Mouse (Mus musculus) embryonic facial prominence, embryonic 13.5 days (tissue): ENCODE data around the gene Nisch. TPM values are rescaled to one million over a fixed set of nuclear protein-coding genes. Genes with fewer than 3 reads are reported as not detected.
A peak's percentile ranks its signal among the peaks of the same experiment; 100 is the strongest.

Source experiments
- ATAC-seq: fragments of 200-750 bp; cut with Nextera tagmentation; 2 replicates; pipeline ENCODE4 v1.8.0; 2017; ENCODE audit warnings: low read depth; ENCODE audit not compliant: insufficient number of reproducible peaks, insufficient read depth, low FRiP score, low TSS enrichment
- H3K27ac ChIP-seq: fragments of 300-500 bp; sonication (generic); 2 replicates; pipeline ENCODE4 v1.5.1; 2015; ENCODE audit warnings: moderate library complexity, mild to moderate bottlenecking, inconsistent platforms
- H3K27me3 ChIP-seq: fragments of 300-500 bp; sonication (generic); 2 replicates; pipeline ENCODE4 v1.6.1; 2015; ENCODE audit warnings: mild to moderate bottlenecking, inconsistent platforms
- H3K36me3 ChIP-seq: fragments of 300-500 bp; sonication (generic); 2 replicates; pipeline ENCODE4 v1.6.1; 2015; ENCODE audit warnings: mild to moderate bottlenecking, inconsistent platforms
- H3K4me1 ChIP-seq: fragments of 300-500 bp; sonication (generic); 2 replicates; pipeline ENCODE4 v1.6.1; 2015; ENCODE audit warnings: inconsistent platforms
- H3K4me2 ChIP-seq: fragments of 300-500 bp; sonication (generic); 2 replicates; pipeline ENCODE4 v1.6.1; 2015; ENCODE audit warnings: moderate library complexity, mild to moderate bottlenecking, inconsistent platforms
- H3K4me3 ChIP-seq: fragments of 300-500 bp; sonication (generic); 2 replicates; pipeline ENCODE4 v1.5.1; 2015; ENCODE audit warnings: mild to moderate bottlenecking, inconsistent platforms
- H3K9ac ChIP-seq: fragments of 300-500 bp; sonication (generic); 2 replicates; pipeline ENCODE4 v1.6.1; 2015; ENCODE audit warnings: mild to moderate bottlenecking, inconsistent platforms
- H3K9me3 ChIP-seq: fragments of 300-500 bp; sonication (generic); 2 replicates; pipeline ENCODE4 v1.6.1; 2016; ENCODE audit warnings: inconsistent platforms
- WGBS: fragments of 180-500 bp; shearing (Covaris S2); methylation state at CpG from one replicate; pipeline ENCODE4 v1.1.7; 2015; ENCODE audit warnings: mixed read lengths; 5-methylcytosine and 5-hydroxymethylcytosine counted together
- polyA plus RNA-seq: library from polyadenylated mRNA; unstranded; fragments of >200 nt; fragmentation: Nextera tagmentation; extraction: Ambion mirVana; gene quantifications from 2 replicates; pipeline ENCODE4 v1.2.1, GENCODE M21; 2015

Nisch gene
- 415 and 428 TPM in 2 replicates for polyA plus RNA-seq

DNA sequence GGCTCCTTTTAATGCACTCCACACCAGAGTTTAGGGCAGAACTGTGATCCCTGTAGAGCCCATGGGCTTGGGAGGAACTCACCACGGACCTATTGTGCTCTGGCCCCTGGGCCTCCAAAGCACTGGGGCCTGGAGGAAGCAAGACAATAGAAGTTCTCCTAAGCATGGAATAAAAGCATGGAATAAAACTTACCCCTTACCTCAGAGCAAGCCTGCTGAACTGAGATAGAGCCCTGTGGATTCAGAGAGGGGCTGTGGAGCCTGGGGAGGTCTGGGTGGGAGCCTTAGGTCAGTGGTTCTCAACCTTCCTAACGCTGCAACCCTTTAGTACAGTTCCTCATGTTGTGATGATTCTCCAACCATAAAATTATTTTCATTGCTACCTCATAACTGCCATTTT, at the start of gene Nisch:
Gene Nisch (minus strand): TSS at position 101 of the 400 bp plus-strand sequence.
- ATAC-seq, result no peak
- H3K4me1 ChIP-seq, result peaks cover 27% of the 10 kb centered on the region
- no peaks in the 10 kb centered on the region for H3K27me3 ChIP-seq
- H3K36me3 ChIP-seq, result no peaks in the 10 kb centered on the region
- 76% methylated on average over 2 of the region's 2 CpGs for WGBS
- H3K9ac ChIP-seq, result peak within 1 kb of the TSS; percentile 60
- peak within 1 kb of the TSS; percentile 66 for H3K27ac ChIP-seq
- peak within 1 kb of the TSS; percentile 33 for H3K4me2 ChIP-seq
- H3K9me3 ChIP-seq, result no peaks in the 10 kb centered on the region
- no peak within 1 kb of the TSS for H3K4me3 ChIP-seq

DNA sequence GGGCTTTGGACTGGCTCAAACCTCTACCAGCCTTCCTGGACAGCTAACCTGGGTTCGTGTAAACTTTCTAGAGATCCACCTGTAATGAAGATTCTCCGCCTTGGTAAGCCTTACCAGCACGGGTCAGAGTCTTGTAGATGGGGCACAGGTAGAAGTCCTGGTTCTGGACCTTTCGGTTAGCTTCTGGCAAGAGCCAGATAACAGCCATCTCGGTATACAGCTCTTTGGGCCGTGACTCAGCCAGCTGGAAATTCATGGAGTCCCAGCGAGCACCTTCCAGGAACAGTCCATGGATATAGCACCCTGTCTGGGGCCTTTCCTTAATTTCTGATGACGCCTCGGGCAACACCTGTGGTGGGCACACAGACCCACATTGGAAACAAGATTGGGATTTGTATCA, 44.2 kb upstream of the Nisch start:
- Histone ChIP-seq H3K36me3 (peaks cover 78% of the 10 kb centered on the region), H3K4me1 (peaks cover 8% of the 10 kb centered on the region), H3K9ac (no peak overlapping the region), H3K9me3 (no peaks in the 10 kb centered on the region), H3K27me3 (no peaks in the 10 kb centered on the region), H3K4me3 (no peak overlapping the region), H3K27ac (no peak overlapping the region), H3K4me2 (no peak overlapping the region)
- WGBS, result 94% methylated on average over 9 of the region's 9 CpGs
- no peak for ATAC-seq

DNA sequence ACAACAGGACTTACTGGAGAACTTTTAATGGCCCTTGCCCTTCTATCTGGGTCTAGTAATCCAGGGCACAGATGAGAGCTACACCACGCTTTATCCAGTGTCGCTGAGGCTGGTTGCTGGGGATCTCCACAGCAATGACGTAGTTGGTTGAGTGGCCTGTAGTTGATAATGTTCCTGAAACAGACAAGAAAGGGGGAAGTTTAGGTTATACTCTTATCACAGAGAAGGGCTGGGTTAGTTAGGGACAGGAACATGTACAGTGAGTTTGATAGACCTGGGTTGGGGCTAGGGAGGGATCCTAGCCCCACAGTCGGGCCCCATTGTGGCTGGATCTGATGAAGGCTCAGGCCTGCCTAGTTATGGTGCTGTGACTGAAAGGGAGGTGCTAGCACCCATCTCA, 43.6 kb upstream of the Nisch start:
- no peak for ATAC-seq
- H3K27ac ChIP-seq, result no peak overlapping the region
- H3K27me3 ChIP-seq, result no peaks in the 10 kb centered on the region
- no peak overlapping the region for H3K4me3 ChIP-seq
- peaks cover 84% of the 10 kb centered on the region for H3K36me3 ChIP-seq
- no peak overlapping the region for H3K4me2 ChIP-seq
- no peak overlapping the region for H3K9ac ChIP-seq
- H3K9me3 ChIP-seq, result no peaks in the 10 kb centered on the region
- 95% methylated on average over 4 of the region's 4 CpGs for WGBS
- H3K4me1 ChIP-seq, result peaks cover 8% of the 10 kb centered on the region

DNA sequence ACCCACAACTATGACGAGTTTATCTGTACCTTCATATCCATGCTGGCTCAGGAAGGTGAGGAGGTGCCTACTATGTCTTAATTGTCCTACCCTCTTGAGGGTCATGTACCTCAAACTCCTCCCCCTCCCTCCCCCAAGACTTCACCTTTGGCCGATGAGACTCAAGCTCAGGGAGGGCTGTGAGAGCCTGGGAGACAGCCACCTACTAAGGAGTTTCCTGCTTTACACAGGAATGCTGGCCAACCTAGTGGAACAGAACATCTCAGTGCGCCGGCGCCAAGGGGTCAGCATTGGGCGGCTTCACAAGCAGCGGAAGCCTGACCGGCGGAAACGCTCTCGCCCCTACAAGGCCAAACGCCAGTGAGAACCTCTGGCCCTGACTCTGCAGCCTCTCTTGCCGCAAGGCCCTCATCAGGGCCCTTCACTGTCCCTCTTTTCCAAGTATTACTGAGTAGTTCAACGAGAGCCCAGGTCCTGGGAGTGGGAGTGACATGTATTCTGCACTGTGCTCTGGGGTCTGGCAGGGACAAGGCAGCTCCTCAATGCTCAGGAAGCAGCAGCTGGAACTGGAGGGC, 41.8 kb upstream of the Nisch start:
- Histone ChIP-seq H3K9ac (no peak overlapping the region), H3K4me3 (no peak overlapping the region), H3K4me2 (no peak overlapping the region), H3K27me3 (no peaks in the 10 kb centered on the region), H3K4me1 (no peaks in the 10 kb centered on the region), H3K9me3 (no peaks in the 10 kb centered on the region), H3K36me3 (peaks cover 99% of the 10 kb centered on the region), H3K27ac (no peak overlapping the region)
- no peak for ATAC-seq
- WGBS, result 95% methylated on average over 14 of the region's 14 CpGs

DNA sequence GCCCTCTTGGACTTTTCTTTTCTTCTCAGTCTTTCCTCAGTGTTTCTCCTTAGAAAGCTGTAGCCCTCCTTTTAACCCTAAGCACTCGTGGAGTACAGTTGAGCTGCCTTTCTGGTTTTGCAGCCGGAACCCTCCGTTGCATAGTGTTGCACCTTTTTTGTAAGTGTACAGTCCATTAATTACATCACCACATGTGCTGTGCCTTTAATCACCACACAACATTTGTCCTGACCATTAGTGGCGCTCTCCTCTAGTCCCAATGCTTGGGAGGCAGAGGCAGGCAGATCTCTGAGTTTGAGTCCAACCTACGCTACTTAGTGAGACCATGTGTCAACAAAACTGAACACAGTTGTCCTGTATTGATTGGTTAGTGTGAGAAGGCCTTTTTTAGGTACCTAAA, 35.3 kb upstream of the Nisch start:
- H3K4me2 ChIP-seq, result peak overlapping the region; percentile 83
- H3K27ac ChIP-seq, result 0 out of 2 replicates have a peak overlapping the region, but pooled peaks have one; percentile 76
- H3K9ac ChIP-seq, result peak overlapping the region; percentile 97
- peaks cover 16% of the 10 kb centered on the region for H3K4me1 ChIP-seq
- H3K27me3 ChIP-seq, result no peaks in the 10 kb centered on the region
- no peak for ATAC-seq
- 88% methylated on average over 5 of the region's 5 CpGs for WGBS
- peak overlapping the region; percentile 97 for H3K4me3 ChIP-seq
- no peaks in the 10 kb centered on the region for H3K9me3 ChIP-seq
- H3K36me3 ChIP-seq, result peaks cover 43% of the 10 kb centered on the region

DNA sequence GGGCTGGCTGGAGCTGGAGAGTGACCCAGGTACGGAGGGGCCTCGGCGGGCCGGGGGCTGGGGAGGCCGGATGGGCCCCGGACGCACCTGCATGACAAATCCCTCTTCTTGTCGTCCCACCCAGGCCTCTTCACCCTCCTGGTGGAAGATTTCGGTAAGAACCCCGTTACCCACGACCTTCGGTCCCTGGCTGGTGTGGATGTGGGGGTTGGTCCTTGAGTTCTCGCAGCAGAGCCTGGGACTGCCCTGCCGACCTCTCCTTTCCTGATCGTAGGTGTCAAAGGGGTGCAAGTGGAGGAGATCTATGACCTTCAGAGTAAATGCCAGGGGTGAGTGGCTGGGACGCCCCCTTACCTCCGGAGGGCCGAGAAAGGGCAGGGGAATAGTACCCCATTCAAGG, 34.9 kb upstream of the Nisch start:
- H3K9me3 ChIP-seq, result no peaks in the 10 kb centered on the region
- peaks cover 16% of the 10 kb centered on the region for H3K4me1 ChIP-seq
- no peaks in the 10 kb centered on the region for H3K27me3 ChIP-seq
- peak overlapping the region; percentile 83 for H3K4me2 ChIP-seq
- no peak for ATAC-seq
- peaks cover 38% of the 10 kb centered on the region for H3K36me3 ChIP-seq
- peak overlapping the region; percentile 97 for H3K4me3 ChIP-seq
- H3K27ac ChIP-seq, result peak overlapping the region; percentile 76
- WGBS, result under 1% methylated on average over 18 of the region's 18 CpGs
- H3K9ac ChIP-seq, result peak overlapping the region; percentile 97

DNA sequence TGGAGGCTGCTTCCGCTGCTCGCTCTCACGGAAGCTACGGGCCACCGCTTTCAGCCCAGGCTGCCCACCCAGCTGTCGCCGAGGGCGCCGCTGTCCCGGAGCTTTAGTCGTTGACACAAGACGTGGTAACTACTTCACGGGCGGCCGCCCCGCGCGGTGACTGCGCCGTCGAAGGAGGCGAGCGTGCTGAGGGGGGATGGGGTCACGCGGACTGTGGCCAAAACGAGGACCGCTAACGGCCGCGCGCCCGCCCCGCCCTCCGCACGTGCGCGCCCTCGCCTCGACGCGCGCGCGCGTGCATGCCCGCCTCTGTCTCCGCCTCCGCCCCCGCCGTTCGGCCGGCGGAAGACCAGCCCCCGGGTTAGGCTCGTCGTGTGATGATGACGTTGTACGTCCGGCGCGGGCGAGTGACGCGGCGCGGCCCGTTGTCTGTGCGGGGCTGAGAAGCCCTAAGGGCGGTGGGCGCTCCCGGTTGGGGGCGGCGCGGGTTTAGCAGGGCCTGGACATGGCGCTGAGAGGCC, 34.4 kb upstream of the Nisch start, which contains the start of the genes Phf7 and Bap1:
Gene Phf7 (minus strand): TSS at position 234 of the 521 bp plus-strand sequence.
Gene Bap1 (plus strand): TSS at position 367 of the 521 bp plus-strand sequence.
- Histone ChIP-seq H3K4me1 (peaks cover 16% of the 10 kb centered on the region), H3K4me3 (peak within 1 kb of the TSS; percentile 97), H3K27ac (peak within 1 kb of the TSS; percentile 95), H3K4me2 (peak within 1 kb of the TSS; percentile 83), H3K9me3 (no peaks in the 10 kb centered on the region), H3K27me3 (no peaks in the 10 kb centered on the region), H3K9ac (peak within 1 kb of the TSS; percentile 97), H3K36me3 (peaks cover 34% of the 10 kb centered on the region)
- under 1% methylated on average over 75 of the region's 75 CpGs for WGBS
- peak; percentile 90 for ATAC-seq

DNA sequence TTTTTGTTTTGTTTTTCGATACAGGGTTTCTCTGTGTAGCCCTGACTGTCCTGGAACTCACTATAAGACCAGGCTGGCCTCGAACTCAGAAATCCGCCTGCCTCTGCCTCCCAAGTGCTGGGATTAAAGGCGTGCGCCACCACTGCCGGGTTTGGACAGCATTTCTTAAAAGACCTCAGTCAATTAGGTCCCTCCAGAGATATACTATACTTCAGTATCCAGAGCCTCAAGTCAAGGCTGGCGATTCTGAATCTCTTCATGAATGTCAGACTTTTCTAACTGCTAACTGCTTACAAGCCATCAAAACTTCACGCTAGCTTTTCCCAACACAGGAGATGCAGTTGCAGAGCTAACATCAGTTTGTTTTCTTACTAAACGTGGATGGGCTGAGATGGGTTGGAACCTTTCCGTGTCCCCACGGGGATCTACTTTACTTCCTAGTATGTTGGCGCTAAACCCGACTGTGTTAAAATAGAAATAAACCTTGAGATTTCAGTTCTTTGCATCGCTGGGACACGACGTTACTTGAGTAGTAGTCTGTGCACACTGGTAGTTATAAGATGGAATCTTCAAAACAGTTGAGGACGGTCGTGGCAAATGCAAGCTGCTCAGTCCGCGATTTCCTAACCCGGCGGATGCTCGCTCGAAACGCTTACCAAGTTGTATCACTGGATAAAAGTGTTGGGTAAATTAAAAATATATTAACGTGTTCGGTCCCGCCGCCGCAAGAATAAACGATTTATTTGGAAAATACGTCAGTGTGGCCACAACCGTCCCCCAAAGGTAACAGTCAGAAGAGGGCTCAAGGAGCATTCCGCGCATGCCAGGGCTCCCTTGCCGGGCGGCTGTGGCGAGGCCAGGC, 33.7 kb upstream of the Nisch start:
- no peaks in the 10 kb centered on the region for H3K27me3 ChIP-seq
- no peak; the same call in 1 of the 2 replicates for ATAC-seq
- 20% methylated on average over 38 of the region's 38 CpGs for WGBS

DNA sequence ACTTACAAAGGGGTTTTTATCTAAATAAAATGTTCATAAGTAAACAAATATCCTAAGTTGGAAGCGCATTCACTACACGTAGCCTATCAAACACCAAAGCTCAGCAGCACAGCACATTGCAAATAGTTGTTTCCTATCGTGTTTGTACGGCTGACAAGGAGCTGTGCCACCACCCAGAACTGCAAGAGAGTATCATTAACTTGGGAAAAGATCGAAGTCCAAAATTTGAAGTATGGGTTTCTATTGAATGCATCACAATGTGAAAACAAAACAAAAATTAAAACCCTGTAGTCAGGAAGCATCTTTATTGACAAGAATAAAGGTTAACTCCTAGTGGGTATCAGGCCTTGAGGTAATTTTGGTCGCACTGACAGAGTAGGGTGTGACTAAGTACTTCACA, 31.6 kb upstream of the Nisch start:
- 91% methylated on average over 6 of the region's 6 CpGs for WGBS
- no peak for ATAC-seq
- Histone ChIP-seq H3K4me3 (no peak overlapping the region), H3K27ac (no peak overlapping the region), H3K27me3 (no peaks in the 10 kb centered on the region), H3K9me3 (no peaks in the 10 kb centered on the region), H3K9ac (no peak overlapping the region), H3K4me1 (peaks cover 16% of the 10 kb centered on the region), H3K4me2 (no peak overlapping the region), H3K36me3 (peaks cover 6% of the 10 kb centered on the region; the same call in 1 of the 2 replicates)

More for the DNA sequence above, 33.7 kb upstream of the Nisch start:
- Histone ChIP-seq H3K36me3 (peaks cover 27% of the 10 kb centered on the region), H3K4me1 (peaks cover 16% of the 10 kb centered on the region), H3K9ac (peak overlapping the region; percentile 97), H3K27ac (peak overlapping the region; percentile 95), H3K9me3 (no peaks in the 10 kb centered on the region), H3K4me2 (peak overlapping the region; percentile 83), H3K4me3 (peak overlapping the region; percentile 97)

DNA sequence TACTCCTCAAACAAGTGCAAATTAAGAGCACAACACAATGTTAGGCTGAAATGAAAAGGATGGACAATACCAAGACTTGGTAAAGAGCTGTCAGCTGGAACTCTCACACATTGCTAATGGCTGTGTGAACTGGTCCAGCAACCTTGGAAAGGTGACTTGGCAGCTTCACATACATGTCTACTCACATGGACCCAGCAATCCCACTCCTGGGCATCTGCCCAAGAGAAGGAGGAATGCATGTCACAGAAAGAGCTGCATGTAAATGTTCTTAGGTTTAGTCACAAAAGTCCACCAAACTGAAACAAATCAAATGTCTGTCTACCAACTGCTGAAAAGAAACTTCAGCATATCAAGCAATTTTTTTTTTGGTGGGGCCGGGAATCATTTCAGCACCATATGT, 29.2 kb upstream of the Nisch start:
- ATAC-seq, result no peak
- H3K36me3 ChIP-seq, result no peaks in the 10 kb centered on the region
- peaks cover 7% of the 10 kb centered on the region for H3K4me1 ChIP-seq
- no peak overlapping the region for H3K27ac ChIP-seq
- H3K4me3 ChIP-seq, result no peak overlapping the region
- H3K27me3 ChIP-seq, result no peaks in the 10 kb centered on the region
- H3K4me2 ChIP-seq, result no peak overlapping the region
- 78% methylated on average over 1 of the region's 1 CpGs for WGBS
- no peaks in the 10 kb centered on the region for H3K9me3 ChIP-seq
- H3K9ac ChIP-seq, result no peak overlapping the region

DNA sequence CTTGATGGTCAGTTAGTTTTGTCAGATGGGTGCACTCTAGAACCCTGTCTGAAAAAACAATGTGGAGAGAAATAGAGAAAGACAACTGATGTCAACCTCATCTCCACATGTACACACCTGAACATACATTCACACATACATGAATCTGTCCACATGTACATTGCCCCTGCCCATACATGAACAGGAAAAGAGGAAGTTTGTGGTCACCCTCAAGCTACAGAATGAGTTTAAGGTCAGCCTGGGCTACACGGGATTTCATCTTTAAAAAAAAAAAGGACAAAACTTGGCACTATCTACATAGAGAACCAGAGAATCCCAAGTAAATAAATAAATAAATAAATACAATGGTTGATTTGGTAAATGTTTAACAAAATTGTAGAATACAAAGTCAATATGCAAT, 28.0 kb upstream of the Nisch start:
- no peak overlapping the region for H3K4me3 ChIP-seq
- H3K9ac ChIP-seq, result no peak overlapping the region
- H3K4me1 ChIP-seq, result no peaks in the 10 kb centered on the region; the same call in 1 of the 2 replicates
- H3K9me3 ChIP-seq, result no peaks in the 10 kb centered on the region
- no peak overlapping the region for H3K4me2 ChIP-seq
- no peaks in the 10 kb centered on the region for H3K27me3 ChIP-seq
- H3K36me3 ChIP-seq, result no peaks in the 10 kb centered on the region
- 73% methylated on average over 1 of the region's 1 CpGs for WGBS
- H3K27ac ChIP-seq, result no peak overlapping the region
- no peak for ATAC-seq
